Mouse (Mus musculus): ENCODE data around the gene Myof.

Myof gene

DNA sequence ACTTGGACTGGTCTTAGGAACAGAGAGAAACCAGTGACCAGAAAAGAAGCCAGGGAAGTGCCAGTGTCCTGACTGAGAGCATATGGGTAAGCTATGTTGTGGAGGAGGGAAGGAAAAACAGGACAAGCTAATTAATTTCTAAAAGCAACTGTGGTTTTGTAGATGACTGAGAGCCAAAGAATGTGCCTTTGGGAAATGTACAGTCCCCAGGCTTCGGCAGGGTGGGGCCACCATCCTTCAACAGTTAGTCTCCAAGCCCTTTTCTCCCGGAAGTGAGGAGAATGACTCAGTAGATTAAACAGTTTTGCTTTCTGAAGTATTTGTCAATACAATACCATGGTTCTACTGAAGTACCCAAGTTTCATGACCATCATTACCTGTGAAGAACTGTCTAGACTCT lies 5.1 kb downstream of the Myof start:
- DNase-seq (ENCODE audit: low read depth) = no peak

DNA sequence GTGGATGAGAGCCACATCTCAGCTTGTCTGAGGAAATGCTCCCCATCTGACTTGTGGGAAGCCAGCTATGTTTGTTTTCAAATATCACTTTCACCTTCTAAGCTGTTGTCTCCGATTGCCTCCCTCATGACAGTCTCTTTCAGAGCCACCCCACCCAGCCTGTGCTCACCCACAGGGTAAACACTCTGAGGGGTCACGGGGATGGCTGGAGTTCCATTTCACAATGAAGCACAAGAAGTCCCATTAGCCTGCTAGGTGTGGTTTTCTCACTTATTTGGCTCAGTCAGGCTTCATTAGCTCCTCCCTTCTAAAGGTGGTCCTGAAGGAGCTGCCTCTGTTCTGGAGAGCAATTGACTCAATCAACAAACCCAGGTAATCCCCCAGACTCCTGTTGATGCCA lies 7.6 kb downstream of the Myof start:
- DNase-seq (ENCODE audit: low read depth) = no peak

DNA sequence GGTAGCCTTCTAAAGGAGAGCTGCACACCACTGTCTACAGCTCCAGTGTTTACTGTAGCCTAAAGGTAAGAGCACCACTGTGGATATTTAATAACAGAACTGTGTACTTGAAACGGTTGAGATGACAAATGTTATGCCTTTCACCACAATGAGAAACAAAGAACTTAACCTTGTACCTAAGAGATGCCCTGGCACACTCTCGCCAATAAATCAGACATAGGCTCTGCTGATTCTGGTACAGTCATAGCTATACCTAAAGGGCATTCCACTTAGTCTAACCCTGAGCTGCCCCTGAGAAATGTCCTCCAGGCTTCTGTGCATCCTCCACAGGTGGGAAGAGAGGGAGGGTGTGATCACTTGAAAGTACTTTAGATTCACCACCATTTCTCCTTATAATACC lies 8.7 kb downstream of the Myof start:
- no peak for DNase-seq (ENCODE audit: low read depth)

DNA sequence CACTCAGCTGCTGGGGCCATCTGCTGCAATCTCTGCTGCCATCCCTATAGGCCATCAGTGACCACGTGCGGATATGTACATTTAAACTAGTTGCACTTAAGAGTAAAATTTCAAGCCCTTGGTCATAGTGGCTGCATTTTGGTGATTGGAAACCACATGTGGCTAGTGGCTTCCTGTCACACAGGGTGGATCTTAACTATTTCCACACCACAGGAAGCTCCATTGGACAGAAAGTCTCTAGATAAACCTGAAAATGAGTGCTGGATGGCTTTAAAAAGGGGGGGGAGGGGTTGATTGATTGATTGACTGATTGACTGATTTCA lies 9.7 kb downstream of the Myof start:
- DNase-seq (ENCODE audit: low read depth) = no peak

DNA sequence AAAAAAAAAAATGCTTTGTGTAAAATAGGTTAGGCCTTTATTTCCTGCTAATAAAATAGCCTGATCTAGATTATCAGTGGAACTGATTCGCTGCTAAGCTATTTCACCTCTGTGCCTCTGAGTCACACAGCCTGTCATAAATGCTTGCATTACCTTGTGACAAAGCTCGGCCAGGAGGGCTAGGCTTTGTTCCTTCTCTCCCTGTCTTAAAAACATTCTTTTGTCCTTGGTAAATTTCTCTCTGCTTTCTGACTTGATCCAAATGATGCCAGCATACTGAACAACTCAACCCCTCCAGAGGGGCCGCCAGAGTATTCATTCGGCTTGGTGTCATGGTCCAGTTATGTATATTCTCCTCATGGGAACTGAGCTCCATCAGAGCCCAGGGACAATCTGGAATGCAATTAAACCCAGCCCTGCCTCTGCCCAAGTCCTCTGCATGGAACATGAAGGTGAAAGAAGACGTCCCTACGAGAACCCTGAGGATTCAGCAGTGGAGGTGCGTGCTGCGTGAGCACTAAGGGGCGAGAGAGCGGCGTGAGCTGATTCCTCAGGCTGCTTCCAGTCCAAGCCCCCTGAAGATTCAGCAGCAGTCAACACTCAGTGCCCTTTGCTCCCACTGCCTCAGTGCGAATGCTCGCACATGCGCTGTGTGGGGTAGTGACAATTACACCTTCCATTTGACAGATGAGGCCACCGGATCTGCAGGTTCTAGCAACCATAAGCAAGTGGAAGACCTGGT lies 10.2 kb downstream of the Myof start:
- no peak for DNase-seq (ENCODE audit: low read depth)

DNA sequence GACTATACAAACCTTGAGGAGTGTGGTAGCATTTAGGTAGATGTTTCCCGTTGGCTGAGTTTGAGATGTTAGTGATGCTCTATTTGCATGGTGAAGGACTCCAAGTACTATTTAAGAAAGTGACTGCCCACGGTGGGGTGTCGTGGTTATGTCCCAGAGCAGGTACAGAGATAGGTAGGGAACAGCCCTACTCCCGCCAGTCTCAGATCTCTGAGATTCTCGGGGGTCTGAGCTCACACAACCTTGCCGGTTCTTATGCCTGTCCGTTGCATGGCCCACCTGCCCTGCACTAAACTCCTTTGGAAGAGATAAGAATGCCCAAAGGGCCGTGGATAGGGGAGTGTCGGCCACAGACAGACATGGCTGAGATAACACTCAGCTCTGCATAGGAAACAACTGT lies 12.2 kb downstream of the Myof start:
- DNase-seq (ENCODE audit: low read depth) = no peak

DNA sequence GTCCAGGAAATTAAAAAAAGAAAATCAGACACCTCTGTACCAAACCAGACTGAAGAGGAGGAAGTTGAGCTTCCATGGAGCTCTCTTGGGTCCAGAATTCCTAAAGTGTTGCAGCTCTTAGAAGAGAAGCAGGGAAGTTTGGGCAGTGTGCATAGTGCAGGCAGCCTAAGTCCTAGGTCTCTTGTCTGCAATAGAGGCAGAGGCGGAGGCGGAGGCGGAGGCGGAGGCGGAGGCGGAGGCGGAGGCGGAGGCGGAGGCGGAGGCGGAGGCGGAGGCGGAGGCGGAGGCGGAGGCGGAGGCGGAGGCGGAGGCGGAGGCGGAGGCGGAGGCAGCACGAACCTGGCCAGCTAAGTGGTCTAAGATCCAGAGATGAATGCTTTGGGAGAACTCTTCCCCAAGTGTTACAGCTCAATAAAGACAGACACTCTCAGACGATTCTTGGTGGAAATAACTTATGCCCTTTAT lies 12.7 kb downstream of the Myof start:
- DNase-seq (ENCODE audit: low read depth) = no peak

DNA sequence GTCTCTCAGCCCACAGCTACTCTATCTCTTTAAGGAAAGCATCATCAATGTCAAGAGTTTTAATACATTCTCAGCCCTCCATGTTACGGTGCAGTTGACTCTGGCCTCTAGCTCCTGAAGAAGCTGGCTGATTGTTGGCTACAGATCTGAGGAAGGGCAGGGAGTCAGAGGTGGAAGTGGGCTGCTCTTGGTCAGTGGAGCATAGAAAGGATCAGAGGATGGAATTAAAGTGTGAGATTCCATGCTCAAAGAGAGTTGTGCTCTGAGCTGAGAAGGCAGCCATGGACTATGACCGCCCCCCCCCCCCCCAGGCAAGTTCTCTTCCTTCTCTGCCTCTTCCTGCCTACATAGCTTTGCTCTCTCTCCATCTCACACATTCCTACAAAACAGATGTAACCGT lies 13.5 kb downstream of the Myof start:
- DNase-seq (ENCODE audit: low read depth) = no peak

DNA sequence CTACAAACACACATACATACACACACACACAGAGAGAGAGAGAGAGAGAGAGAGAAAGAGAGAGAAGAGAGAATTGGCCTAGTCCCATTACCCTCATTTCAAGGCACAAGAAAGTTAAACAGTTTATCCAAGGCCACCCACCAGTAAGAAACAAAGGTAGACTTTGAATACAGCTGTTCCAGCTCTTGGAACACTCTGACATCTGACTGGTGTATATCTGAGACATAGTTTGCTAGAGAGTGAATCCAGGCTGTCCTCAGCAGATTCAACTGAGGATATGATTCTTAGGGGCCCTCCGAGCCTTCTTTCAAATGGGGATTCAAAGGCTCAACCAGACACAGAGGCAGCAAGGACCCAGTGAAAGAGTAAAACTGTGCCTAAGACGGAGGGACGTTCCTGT lies 14.1 kb downstream of the Myof start:
- DNase-seq (ENCODE audit: low read depth) = no peak

DNA sequence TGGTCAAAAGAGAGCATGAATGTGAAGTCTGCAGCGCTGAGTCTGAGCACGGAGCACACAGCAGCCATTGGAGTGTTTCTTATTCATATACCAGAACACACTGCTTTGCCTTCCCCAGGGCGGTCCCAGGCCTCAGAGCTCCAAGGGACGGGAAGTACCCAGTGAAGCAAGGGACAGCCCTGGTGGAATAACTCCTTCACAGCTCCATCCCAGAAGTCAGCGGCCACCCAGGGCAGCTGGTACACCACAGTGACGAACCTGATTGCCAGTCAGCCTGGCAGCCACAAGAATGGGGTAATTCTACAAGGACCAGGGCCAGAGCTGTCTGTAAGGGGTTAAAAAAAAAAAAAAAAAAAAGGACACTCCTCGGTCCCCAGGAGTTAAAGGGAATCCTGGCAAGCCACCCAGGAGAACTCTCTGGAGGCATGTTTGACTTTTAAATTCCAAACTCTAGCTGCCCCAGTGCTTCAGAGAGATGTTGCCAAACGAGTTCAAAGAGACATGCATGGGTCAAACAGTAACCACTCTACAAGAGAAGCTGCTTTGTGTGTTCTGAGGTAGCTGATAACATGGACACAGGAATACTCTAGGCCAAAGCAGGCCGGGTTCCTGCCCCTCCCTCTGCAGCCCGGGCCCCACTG lies 15.4 kb downstream of the Myof start:
- DNase-seq (ENCODE audit: low read depth) = no peak

DNA sequence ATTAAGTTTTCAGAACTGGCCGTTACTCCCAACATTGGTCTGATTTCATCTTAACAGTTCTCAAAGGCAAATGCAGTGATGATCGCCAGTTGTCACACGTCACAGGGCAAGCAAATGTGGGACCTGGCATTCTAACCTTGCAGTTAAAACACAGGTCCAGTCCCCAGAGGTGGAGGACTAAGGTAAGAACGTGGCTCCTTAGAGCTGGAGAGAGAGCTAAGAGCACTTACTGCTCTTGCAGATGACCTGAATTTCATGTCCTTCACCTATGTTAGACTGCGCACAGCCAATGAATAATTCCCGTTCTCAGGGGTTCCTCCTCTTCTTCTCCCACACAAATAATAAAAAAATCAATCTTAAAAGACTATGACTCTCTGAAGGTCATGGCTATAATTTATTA lies 16.0 kb downstream of the Myof start:
- no peak for DNase-seq (ENCODE audit: low read depth)

DNA sequence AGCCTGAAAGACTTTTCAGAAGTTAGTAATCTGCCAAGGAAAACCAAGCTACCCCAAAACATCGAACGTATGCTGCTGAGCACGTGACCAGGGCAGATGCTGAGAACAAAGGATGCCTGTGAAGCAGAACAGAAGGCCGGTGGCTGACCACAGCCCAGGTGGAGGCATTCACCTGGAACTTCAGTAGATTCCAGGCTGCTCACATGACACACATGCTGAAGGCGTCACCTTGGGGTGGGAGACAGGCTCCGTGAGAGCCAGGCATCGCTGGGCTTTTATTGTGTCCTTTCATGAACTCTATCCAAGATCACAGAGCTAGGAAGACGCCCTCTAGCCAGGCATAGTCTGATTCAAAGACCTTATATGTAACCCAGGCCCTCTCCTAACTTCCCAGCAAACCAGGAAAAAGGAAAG lies 17.2 kb downstream of the Myof start:
- no peak for DNase-seq (ENCODE audit: low read depth)

DNA sequence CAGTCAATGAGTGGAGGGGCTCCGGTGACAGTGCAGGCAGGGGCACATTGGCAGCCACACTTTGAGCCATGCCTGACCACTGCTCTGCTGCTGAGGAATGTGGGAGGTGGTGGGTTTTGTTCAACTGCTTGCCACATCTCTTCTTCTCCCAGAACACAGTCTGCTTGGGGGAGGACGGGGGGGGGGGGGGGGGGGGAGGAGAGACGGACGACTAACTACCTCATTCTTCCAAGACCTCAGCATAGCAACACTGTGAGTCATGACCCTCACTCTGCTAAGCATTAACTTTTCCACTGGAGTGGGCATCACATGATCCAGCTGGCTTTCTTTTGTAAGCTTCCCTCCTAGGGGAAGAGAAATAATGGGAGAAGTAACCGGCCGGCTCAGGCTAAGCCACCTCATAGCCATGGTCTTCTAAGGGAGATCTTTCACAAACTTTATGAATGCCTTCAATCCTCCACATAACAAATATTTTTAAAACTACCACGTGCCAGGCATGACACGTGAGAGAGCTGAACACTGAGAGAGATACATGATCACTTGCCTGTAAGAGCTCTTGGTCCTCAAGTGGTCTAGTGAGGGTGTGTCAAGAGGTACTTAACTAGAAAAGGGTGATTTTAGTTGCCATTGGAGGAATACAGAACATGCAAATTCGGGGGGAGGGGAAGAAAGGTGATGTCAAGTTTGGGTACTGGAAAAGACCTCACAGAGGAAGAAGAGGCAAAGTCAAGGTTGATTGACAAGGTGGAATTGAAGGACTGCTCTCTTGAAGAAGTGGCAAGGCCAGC lies 17.9 kb downstream of the Myof start:
- DNase-seq (ENCODE audit: low read depth) = no peak

DNA sequence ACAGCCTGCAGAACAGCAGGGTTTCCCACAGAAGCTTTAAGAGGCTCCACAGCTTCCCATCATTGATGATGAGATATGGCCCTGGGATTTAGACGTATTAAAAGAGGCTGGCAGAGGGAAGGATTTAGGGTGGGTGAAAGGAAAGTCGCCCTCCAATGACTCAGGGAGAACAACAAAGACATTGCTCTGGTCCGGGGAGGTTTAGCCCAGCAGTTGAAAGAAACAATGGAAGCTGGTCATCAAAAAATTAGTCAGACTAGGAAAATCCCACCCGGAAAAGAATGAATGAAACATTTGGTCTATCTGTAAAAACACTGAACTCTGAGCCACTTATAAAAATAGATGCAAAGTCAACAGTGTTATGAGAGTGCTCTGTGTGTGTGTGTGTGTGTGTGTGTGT lies 19.8 kb downstream of the Myof start:
- no peak for DNase-seq (ENCODE audit: low read depth)

DNA sequence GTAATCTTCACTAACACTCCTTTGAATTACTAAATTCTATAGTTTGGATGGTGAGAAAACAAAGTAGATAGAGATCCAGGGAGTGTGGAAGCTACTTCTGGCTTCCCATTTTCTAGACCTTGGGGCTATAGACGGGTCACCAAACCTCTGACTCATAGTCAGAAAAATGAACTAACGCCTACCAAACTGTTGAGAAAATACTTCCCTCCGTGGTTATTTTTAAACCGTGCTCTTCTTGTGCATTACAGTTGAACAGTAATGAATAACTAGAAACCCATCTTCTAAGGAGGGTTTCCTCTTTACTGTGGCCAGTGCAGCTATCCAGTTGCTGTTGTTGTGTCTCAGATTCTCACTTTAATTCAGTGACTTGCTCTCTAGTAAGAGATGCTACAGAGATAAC lies 20.7 kb downstream of the Myof start:
- no peak for DNase-seq (ENCODE audit: low read depth)

DNA sequence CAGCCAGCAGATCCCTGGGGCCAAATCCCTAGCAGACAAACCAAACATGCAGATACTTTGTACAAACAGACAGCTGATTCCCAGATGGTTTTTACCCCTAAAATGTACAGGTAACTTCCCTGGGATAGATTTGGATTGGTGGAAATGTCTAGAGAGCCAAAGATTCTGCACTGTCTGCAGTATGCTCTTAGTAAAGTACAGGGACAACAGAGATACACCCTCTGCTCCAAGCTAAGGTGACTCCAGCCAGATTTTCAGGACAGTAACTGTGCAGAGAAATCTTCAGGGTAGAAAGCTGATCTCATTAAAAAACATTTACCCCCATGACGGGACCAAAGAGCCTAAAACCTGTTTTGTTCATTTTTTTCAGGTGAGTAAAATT lies 27.5 kb downstream of the Myof start:
- no peak for DNase-seq (ENCODE audit: low read depth)

DNA sequence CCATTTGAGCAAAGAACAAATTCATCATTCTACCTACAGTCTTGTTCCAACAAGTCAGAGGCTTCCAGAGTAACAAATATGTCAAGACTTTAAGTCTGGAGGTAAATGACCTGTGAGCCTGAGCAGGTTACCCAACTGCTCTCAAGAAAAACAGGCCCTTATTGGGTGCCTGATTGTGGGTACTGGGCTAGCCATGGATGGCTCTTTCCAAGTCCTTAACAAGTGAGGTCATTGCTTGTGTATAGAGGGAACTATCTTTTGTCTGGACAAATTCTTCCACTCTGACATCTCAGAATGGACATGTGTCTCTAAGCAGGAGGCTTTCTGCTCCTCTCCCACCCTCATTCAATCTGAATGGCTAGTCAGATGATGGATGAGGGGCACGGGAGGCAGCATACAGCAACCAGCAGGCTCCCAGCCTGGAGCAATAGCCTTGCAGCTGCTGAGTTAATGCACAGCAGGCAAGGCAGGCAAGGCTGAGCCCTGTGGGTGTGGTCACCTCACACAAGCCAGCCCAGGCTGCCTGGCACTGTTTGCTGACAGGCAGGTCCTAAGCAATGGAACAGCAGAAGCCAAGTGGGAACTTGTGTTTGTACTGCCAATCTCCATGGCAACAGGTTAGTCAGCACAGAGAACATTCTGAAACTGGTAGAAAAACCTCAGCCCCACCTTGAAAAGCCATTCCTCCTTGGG lies 28.1 kb downstream of the Myof start:
- DNase-seq (ENCODE audit: low read depth) = no peak

DNA sequence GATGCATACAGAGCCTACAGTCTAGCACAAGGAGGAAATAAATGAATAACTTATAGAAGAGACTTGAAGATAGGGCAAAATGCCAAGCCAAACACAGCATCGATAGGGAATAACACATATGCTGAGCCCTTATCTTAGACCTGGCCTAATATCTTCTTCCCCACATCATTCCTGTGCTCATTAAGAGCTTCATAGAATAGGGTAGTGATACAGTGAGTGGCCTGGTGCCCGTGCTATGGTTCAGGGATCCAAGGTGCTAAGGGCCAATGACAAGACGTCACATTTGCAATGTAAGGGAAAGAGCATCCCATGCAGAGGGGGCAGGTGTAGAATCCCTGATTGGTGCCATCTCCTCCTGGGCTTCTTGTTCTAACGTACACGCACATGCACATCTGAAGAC lies 28.9 kb downstream of the Myof start:
- DNase-seq (ENCODE audit: low read depth) = no peak

DNA sequence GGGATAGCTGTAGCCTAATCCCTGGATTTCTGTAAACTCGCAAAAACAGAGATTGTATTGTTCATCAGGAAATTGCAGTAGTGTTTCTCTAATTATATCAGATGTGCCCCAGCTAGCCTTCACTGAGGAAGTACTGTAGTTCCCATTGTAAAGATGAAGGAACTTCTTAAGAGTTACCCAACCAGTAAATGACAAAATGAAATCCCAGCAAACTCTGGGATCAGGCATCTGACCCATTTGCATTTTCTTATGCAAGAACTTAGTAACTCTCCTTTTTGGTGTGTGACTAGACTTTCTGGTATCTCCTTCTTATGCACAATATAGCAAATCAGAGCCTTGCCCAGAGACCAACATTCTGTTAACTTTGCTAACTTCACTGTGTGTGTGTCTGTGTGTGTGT lies 32.0 kb downstream of the Myof start:
- no peak for DNase-seq (ENCODE audit: low read depth)

DNA sequence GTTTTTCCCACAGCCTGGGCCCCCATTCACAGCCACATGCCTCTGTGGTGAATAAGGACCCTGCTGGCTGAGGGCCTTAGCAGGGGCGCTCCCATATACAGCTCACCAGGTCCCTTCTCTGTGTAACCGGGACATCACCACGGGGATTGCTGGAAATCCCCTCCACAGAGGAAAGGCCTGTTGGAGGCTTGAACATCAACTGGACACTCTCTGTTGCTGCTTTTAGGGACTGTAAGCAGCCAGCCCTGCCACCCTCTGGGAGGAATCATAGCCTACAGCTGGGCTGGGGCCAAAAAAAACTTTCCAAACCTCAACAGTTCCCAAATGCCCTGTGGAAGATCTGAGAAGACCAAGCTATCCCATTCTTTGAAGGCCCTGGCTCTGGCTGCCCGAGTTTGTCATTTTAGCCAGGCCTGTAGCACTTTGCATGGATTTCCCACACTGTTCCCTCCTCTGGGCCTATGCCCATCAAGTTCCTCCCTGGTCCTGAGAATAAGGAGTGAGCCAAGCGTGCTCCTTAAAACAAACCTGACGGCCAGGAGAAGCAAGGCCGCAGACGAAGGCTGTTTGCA lies 38.5 kb downstream of the Myof start:
- DNase-seq (ENCODE audit: low read depth) = no peak

DNA sequence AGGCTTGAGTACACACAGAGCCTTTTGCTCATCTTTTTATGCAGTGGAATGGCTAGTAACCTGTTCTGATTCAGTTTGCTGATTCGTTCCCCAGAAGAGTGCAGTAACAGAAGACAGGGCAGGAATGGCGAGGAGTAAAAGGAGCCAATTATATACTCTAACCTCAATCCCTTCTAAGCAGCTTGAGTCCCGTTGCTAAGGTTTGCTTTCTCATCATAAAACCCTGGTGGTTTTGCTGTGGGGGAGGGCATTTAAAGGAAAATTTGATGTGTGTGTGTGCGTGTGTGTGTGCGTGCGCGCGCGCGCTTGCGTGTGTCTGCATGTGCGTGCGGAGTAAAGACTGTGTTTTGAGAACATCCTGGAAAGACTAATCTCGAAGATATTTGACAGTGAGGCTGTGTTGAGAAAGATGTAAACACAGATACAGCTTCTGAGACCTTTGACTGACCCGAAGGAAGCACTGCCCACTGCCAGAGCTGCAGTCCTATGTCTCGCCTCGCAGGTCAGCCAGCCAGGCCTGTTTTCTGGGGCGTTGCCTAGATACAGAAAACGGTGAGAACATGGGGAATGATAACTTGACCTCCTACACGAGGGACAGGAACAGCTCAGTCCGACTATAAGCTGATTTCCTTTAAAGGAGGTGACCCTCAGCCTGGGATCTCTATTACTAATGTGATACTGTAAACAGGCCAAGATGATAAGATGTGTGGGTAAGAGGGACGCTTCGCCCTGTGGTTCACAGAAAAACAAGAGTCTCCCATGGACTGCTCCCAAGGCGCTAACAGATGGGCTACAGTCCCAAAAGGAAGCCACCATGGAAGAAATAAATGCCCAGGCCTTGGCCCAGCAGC lies 39.5 kb downstream of the Myof start:
- no peak for DNase-seq (ENCODE audit: low read depth)

DNA sequence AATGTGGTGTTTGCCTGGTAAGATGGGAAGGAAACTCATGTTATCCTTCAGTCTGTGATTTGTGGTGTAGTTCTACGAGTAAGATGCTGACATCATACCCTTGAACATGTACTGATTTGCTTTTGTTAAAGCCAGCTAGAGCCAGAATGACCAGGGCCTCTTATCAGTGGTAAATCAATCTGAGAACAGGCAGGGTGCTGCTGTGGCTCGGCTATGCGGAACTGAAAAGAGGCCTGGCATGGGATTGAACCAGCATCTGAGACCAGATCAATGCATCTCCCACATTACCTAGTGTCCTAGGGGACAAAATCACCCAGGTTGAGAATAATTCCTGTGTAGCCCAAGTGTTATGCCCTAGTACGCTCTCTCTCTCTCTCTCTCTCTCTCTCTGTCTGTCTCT lies 40.6 kb downstream of the Myof start:
- no peak for DNase-seq (ENCODE audit: low read depth)

Data from c-Kit-positive CD71-positive TER-119-negative erythroid progenitor cells, embryonic 14.5 days (primary cell).